Mouse (Mus musculus) kidney, adult 2 months (tissue): ENCODE results near the gene Rsad2. TPM values are rescaled to one million over a fixed set of nuclear protein-coding genes. Genes with fewer than 3 reads are reported as not detected.

Source experiments
- DNase-seq: peaks from one replicate; pipeline ENCODE4 v3.0.0; 2021
- H3K27ac ChIP-seq: fragments of 200-500 bp; 2 replicates; pipeline ENCODE4 v1.5.1; 2012; ENCODE audit warnings: low read depth, low read length, control low read depth, inconsistent platforms; ENCODE audit not compliant: insufficient read depth
- H3K27me3 ChIP-seq: fragments of 200-500 bp; replicated peaks from 2 replicates; pipeline ENCODE4 v1.6.1; 2012; ENCODE audit warnings: mild to moderate bottlenecking, moderate library complexity, low read length, inconsistent platforms; ENCODE audit not compliant: control insufficient read depth, insufficient read depth
- H3K36me3 ChIP-seq: fragments of 200-500 bp; 2 replicates; pipeline ENCODE4 v1.6.1; 2012; ENCODE audit warnings: mild to moderate bottlenecking, moderate library complexity, low read length, inconsistent platforms; ENCODE audit not compliant: control insufficient read depth, insufficient read depth
- H3K4me1 ChIP-seq: fragments of 200-500 bp; 2 replicates; pipeline ENCODE4 v1.6.1; 2011; ENCODE audit warnings: low read length; ENCODE audit not compliant: control insufficient read depth, insufficient read depth
- H3K4me3 ChIP-seq: fragments of 200-500 bp; 2 replicates; pipeline ENCODE4 v1.5.1; 2011; ENCODE audit warnings: mild to moderate bottlenecking, low read depth, low read length, control low read depth; ENCODE audit not compliant: insufficient read depth
- CTCF ChIP-seq: fragments of 200-500 bp; conservative IDR thresholded peaks from 2 replicates; pipeline ENCODE4 v1.5.1; 2011; ENCODE audit warnings: low read depth, mild to moderate bottlenecking, control low read depth, low read length, moderate library complexity, mixed read lengths; ENCODE audit not compliant: insufficient read depth, insufficient read length
- POLR2A ChIP-seq: fragments of 200-500 bp; IDR thresholded peaks from one replicate; pipeline ENCODE4 v1.6.1; 2011; ENCODE audit warnings: low read depth, low read length, control low read depth
- WGBS: fragments of 180-500 bp; shearing (Covaris S2); methylation state at CpG from one replicate; pipeline ENCODE4 v1.1.7; 2018; 5-methylcytosine and 5-hydroxymethylcytosine counted together
- polyA plus RNA-seq: library from polyadenylated mRNA; depleted of rRNA; stranded (reverse); fragments of >200 nt; gene quantifications from 2 replicates; pipeline ENCODE4 v1.2.3, GENCODE M21; 2012

Gene Rsad2
- polyA plus RNA-seq, 1 experiment, result 19.8 TPM

DNA sequence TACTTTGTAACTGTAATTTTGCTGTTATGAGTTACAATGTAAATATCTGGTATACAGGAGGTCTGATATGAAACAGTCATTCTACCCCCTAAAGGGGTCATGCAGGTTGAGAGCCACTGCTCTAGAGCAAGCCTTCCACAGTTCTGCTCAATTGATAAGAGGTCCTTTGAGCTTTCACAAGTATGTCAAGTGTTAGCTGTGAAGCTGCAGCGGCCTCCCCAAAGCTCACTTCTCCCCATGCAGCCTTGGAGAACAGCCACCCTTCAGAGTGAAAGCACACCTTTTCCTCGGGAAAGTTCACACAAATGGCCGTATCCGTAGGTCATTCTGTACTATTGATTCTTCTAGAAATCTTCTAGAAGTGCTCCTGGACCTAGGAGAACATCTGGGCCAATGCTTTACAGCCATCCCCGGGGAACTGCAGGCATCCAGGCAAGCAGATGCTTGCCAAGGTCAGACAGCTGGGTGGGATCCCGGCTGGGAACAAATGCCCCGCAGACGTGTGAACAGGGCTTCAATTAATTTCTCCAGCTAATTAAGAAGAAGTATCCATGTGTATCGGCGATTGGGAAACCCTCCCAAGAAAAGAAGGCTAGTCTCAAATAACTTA lies 44.3 kb downstream of the Rsad2 start:
- H3K27me3 ChIP-seq, result no peaks in the 10 kb centered on the region
- H3K27ac ChIP-seq, result no peak overlapping the region
- H3K4me3 ChIP-seq, result no peak overlapping the region
- 63% methylated on average over 10 of the region's 10 CpGs for WGBS
- H3K36me3 ChIP-seq, result no peaks in the 10 kb centered on the region
- no peaks in the 10 kb centered on the region for H3K4me1 ChIP-seq
- no peak for DNase-seq
- TF ChIP-seq CTCF (no peak), POLR2A (no peak)

DNA sequence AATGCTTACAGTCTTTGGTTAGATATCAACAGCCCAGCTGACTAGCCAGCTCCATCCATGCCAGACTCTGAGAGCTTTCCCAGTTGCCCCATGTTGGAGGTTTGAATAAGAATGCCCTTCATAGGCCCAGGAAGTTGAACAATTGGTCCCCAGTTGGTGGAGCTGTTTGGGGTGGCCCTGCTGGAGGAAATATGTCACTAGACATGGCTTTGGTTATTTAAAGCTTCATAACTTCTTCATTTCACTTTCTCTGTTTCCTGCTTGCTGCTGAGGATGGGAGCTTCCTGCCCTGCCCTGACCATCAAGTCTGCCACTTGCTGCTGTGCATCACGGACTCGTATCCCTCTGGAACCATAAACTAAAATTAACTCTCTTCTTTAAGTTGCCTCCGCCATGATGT lies 45.8 kb downstream of the Rsad2 start:
- no peaks in the 10 kb centered on the region for H3K27me3 ChIP-seq
- H3K4me1 ChIP-seq, result 0 out of 2 replicates have a peak, but pooled peaks cover under 1% of the 10 kb centered on the region
- H3K4me3 ChIP-seq, result no peak overlapping the region
- TF ChIP-seq POLR2A (no peak), CTCF (no peak)
- DNase-seq, result no peak
- H3K27ac ChIP-seq, result no peak overlapping the region
- H3K36me3 ChIP-seq, result no peaks in the 10 kb centered on the region
- WGBS, result 80% methylated on average over 3 of the region's 3 CpGs

GRCm38 (mm10) chr12:26408707-26409106 lies 47.5 kb downstream of the Rsad2 start:
- 65% methylated on average over 9 of the region's 9 CpGs for WGBS

GRCm38 (mm10) chr12:26404781-26405702 lies 51.2 kb downstream of the Rsad2 start:
- Histone ChIP-seq H3K4me3 (no peak overlapping the region), H3K27ac (no peak overlapping the region), H3K36me3 (no peaks in the 10 kb centered on the region), H3K27me3 (no peaks in the 10 kb centered on the region), H3K4me1 (0 out of 2 replicates have a peak, but pooled peaks cover 4% of the 10 kb centered on the region)
- TF ChIP-seq CTCF (no peak), POLR2A (no peak)
- DNase-seq, result peak; percentile 64
- WGBS, result 69% methylated on average over 11 of the region's 11 CpGs

More at GRCm38 (mm10) chr12:26408707-26409106, 47.5 kb downstream of the Rsad2 start:
- H3K27me3 ChIP-seq, result no peaks in the 10 kb centered on the region
- H3K4me3 ChIP-seq, result no peak overlapping the region
- TF ChIP-seq POLR2A (no peak), CTCF (no peak)
- H3K4me1 ChIP-seq, result 0 out of 2 replicates have a peak, but pooled peaks cover 4% of the 10 kb centered on the region
- DNase-seq, result no peak
- H3K36me3 ChIP-seq, result no peaks in the 10 kb centered on the region
- H3K27ac ChIP-seq, result no peak overlapping the region

GRCm38 (mm10) chr12:26403372-26404125 lies 52.7 kb downstream of the Rsad2 start:
- DNase-seq, result peak; percentile 80
- peaks cover 8% of the 10 kb centered on the region; the same call in 1 of the 2 replicates for H3K4me1 ChIP-seq
- no peaks in the 10 kb centered on the region for H3K27me3 ChIP-seq
- 62% methylated on average over 16 of the region's 16 CpGs for WGBS
- TF ChIP-seq CTCF, result no peak
- TF ChIP-seq POLR2A, result no peak
- no peaks in the 10 kb centered on the region for H3K36me3 ChIP-seq
- no peak overlapping the region for H3K4me3 ChIP-seq
- no peak overlapping the region for H3K27ac ChIP-seq

GRCm38 (mm10) chr12:26401696-26402470 lies 54.4 kb downstream of the Rsad2 start:
- no peak for TF ChIP-seq POLR2A
- no peak overlapping the region for H3K4me3 ChIP-seq
- peak overlapping the region; percentile 72; the same call in 1 of the 2 replicates for H3K27ac ChIP-seq
- no peaks in the 10 kb centered on the region for H3K27me3 ChIP-seq
- 59% methylated on average over 10 of the region's 10 CpGs for WGBS
- peaks cover 9% of the 10 kb centered on the region; the same call in 1 of the 2 replicates for H3K4me1 ChIP-seq
- no peaks in the 10 kb centered on the region for H3K36me3 ChIP-seq
- peak; percentile 75 for DNase-seq
